Mouse (Mus musculus) MEL (cell line): ENCODE results near the gene Minos1. TPM values are rescaled to one million over a fixed set of nuclear protein-coding genes. Genes with fewer than 3 reads are reported as not detected.

Experiments used
- DNase-seq: peaks from one replicate; pipeline ENCODE4 v3.0.0; 2011; ENCODE audit warnings: low read depth, low spot score
- H3K27ac ChIP-seq: 2 replicates; pipeline ENCODE4 v1.5.1; 2012; ENCODE audit warnings: low read depth, mild to moderate bottlenecking, control low read depth, low read length, moderate library complexity; ENCODE audit not compliant: control insufficient read depth
- H3K27me3 ChIP-seq, 2 experiments: fragments of 150-350 bp in 1 of 2; sonication (generic) in 1 of 2; 2 replicates each; pipeline ENCODE4 v1.6.1; 2012; ENCODE audit warnings: low read length in 2 of 2, mild to moderate bottlenecking in 2 of 2, improper control_type of control experiment in 1 of 2, moderate library complexity in 1 of 2; ENCODE audit not compliant: insufficient read depth in 2 of 2, control insufficient read depth in 1 of 2
- H3K36me3 ChIP-seq, 2 experiments: 2 replicates each; pipeline ENCODE4 v1.6.1; 2012 to 2014; ENCODE audit warnings: low read length in 2 of 2, improper control_type of control experiment in 1 of 2, inconsistent platforms in 1 of 2, mild to moderate bottlenecking in 1 of 2; ENCODE audit not compliant: insufficient read depth in 2 of 2, control insufficient read depth in 1 of 2
- H3K4me1 ChIP-seq, 2 experiments: fragments of 150-350 bp in 1 of 2; sonication (generic) in 1 of 2; 2 replicates each; pipeline ENCODE4 v1.6.1; 2012; ENCODE audit warnings: low read length in 2 of 2, improper control_type of control experiment in 1 of 2, mild to moderate bottlenecking in 1 of 2; ENCODE audit not compliant: insufficient read depth in 2 of 2, control insufficient read depth in 1 of 2
- H3K4me3 ChIP-seq, 2 experiments: fragments of 150-350 bp in 1 of 2; sonication (generic) in 1 of 2; 2 replicates each; pipeline ENCODE4 v1.5.1; 2012; ENCODE audit warnings: low read depth in 2 of 2, low read length in 2 of 2, mild to moderate bottlenecking in 2 of 2, moderate library complexity in 2 of 2, control low read depth in 1 of 2, improper control_type of control experiment in 1 of 2; ENCODE audit not compliant: control insufficient read depth in 1 of 2, insufficient read depth in 1 of 2
- H3K79me2 ChIP-seq: 2 replicates; pipeline ENCODE4 v1.6.1; 2012; ENCODE audit warnings: mild to moderate bottlenecking, low read length, moderate library complexity; ENCODE audit not compliant: control insufficient read depth, poor library complexity, insufficient read depth
- H3K9ac ChIP-seq: 2 replicates; pipeline ENCODE4 v1.6.1; 2012; ENCODE audit warnings: low read depth, mild to moderate bottlenecking, control low read depth, low read length, moderate library complexity; ENCODE audit not compliant: control insufficient read depth, poor library complexity, severe bottlenecking
- H3K9me3 ChIP-seq: fragments of 150-350 bp; sonication (generic); replicated peaks from 2 replicates; pipeline ENCODE4 v1.6.1; 2012; ENCODE audit warnings: mild to moderate bottlenecking, low read length, improper control_type of control experiment, moderate library complexity; ENCODE audit not compliant: insufficient read depth
- BHLHE40 ChIP-seq: IDR thresholded peaks from 2 replicates; pipeline ENCODE4 v1.6.1; 2012; ENCODE audit warnings: low read depth, mild to moderate bottlenecking, inconsistent platforms, low read length, improper control_type of control experiment, borderline replicate concordance
- CTCF ChIP-seq, 3 experiments: IDR thresholded peaks in 2 of 3; conservative IDR thresholded peaks in 1 of 3; 2 replicates each; pipeline ENCODE4 v1.5.1; 2011 to 2012; ENCODE audit warnings: low read length in 3 of 3, low read depth in 2 of 3, mild to moderate bottlenecking in 2 of 3, improper control_type of control experiment in 1 of 3, inconsistent platforms in 1 of 3, mixed read lengths in 1 of 3, moderate library complexity in 1 of 3; ENCODE audit not compliant: control insufficient read depth in 1 of 3, insufficient read depth in 1 of 3, poor library complexity in 1 of 3, severe bottlenecking in 1 of 3
- E2F4 ChIP-seq: IDR thresholded peaks from 2 replicates; pipeline ENCODE4 v1.6.1; 2011; ENCODE audit warnings: low read depth, low read length, improper control_type of control experiment, borderline replicate concordance
- ELF1 ChIP-seq: IDR thresholded peaks from 2 replicates; pipeline ENCODE4 v1.6.1; 2014; ENCODE audit warnings: low read depth, mild to moderate bottlenecking, inconsistent platforms, low read length, improper control_type of control experiment, moderate library complexity
- EP300 ChIP-seq, 2 experiments: IDR thresholded peaks; 2 replicates each; pipeline ENCODE4 v1.6.1; 2011; ENCODE audit warnings: improper control_type of control experiment in 2 of 2, low read length in 2 of 2, low read depth in 1 of 2, mild to moderate bottlenecking in 1 of 2
- GABPA ChIP-seq: IDR thresholded peaks from 2 replicates; pipeline ENCODE4 v1.6.1; 2012; ENCODE audit warnings: low read depth, mild to moderate bottlenecking, inconsistent platforms, low read length, improper control_type of control experiment, moderate library complexity
- MAFK ChIP-seq: IDR thresholded peaks from 2 replicates; pipeline ENCODE4 v1.6.1; 2011; ENCODE audit warnings: low read depth, mild to moderate bottlenecking, low read length, improper control_type of control experiment, borderline replicate concordance
- MAX ChIP-seq: IDR thresholded peaks from 2 replicates; pipeline ENCODE4 v1.6.1; 2011; ENCODE audit warnings: low read length, improper control_type of control experiment
- MEF2A ChIP-seq: IDR thresholded peaks from 2 replicates; pipeline ENCODE4 v1.6.1; 2014; ENCODE audit warnings: low read depth, mild to moderate bottlenecking, inconsistent platforms, low read length, improper control_type of control experiment; ENCODE audit not compliant: poor library complexity, insufficient replicate concordance, severe bottlenecking; ENCODE audit errors: extremely low read depth
- MXI1 ChIP-seq: IDR thresholded peaks from 2 replicates; pipeline ENCODE4 v1.6.1; 2011; ENCODE audit warnings: mild to moderate bottlenecking, low read depth, low read length, improper control_type of control experiment
- NELFE ChIP-seq: IDR thresholded peaks from 2 replicates; pipeline ENCODE4 v1.6.1; 2011; ENCODE audit warnings: low read depth, low read length, improper control_type of control experiment
- SMC3 ChIP-seq: IDR thresholded peaks from 2 replicates; pipeline ENCODE4 v1.6.1; 2011; ENCODE audit warnings: low read depth, low read length, improper control_type of control experiment
- TBP ChIP-seq: IDR thresholded peaks from 2 replicates; pipeline ENCODE4 v1.8.0; 2011; ENCODE audit warnings: low read depth, low read length, improper control_type of control experiment
- USF2 ChIP-seq, 2 experiments: IDR thresholded peaks; 2 replicates each; pipeline ENCODE4 v1.6.1; 2011 to 2012; ENCODE audit warnings: improper control_type of control experiment in 2 of 2, low read length in 2 of 2, borderline replicate concordance in 1 of 2, inconsistent platforms in 1 of 2, low read depth in 1 of 2, mild to moderate bottlenecking in 1 of 2; ENCODE audit not compliant: insufficient read depth in 1 of 2
- ZC3H11A ChIP-seq: IDR thresholded peaks from 2 replicates; pipeline ENCODE4 v1.6.1; 2012; ENCODE audit warnings: low read depth, mild to moderate bottlenecking, inconsistent platforms, low read length, improper control_type of control experiment
- ZNF384 ChIP-seq: IDR thresholded peaks from 2 replicates; pipeline ENCODE4 v1.6.1; 2012; ENCODE audit warnings: low read depth, mild to moderate bottlenecking, inconsistent platforms, low read length, improper control_type of control experiment
- polyA plus RNA-seq, 2 experiments: library from polyadenylated mRNA; stranded (reverse) in 1 of 2; unstranded in 1 of 2; fragments of >175 nt in 1 of 2; fragments of >200 nt in 1 of 2; gene quantifications; 2 replicates each; pipeline versions ENCODE4 v1.2.1 to v1.2.4; 2012; ENCODE audit warnings: low replicate concordance in 2 of 2, low read depth in 1 of 2; ENCODE audit not compliant: insufficient read length in 2 of 2, insufficient read depth in 1 of 2, missing spikeins in 1 of 2
- total RNA-seq: library from RNA; depleted of rRNA; stranded (reverse); fragments of 300-350 nt; gene quantifications from 2 replicates; pipeline ENCODE4 v1.2.3, GENCODE M21; 2012

The Minos1 gene
- total and polyA plus RNA-seq, 3 experiments = 163 to 401 TPM; not detected in 1

DNA sequence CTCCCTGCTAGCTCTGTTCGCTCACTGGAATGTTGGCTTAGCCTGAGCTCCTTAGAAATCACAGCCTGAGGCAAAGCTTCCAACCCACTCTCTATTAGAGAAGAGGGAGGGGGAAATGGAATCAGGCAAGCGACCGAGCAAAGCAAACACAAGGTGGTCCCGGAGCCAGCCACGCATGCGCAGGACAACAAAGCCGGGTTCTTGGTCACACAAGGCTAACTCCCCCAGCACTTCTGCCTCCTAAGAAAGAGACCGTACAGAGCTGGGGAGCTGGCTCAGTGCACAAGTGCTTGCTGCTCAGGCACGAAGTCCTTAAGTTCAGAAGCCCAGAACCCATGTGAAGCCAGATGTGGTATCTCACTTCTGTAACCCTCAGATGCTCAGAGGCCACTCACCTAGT, 12.1 kb upstream of the Minos1 start:
- TF ChIP-seq SMC3 (no peak), GABPA (no peak), USF2 (IDR thresholded peaks at IDR 0.05; ENCODE audit: borderline replicate concordance in 1 of 2, insufficient read depth in 1 of 2, low read depth in 1 of 2, low read length in 2 of 2) (no peak), MAX (no peak), E2F4 (no peak), NELFE (no peak), ZNF384 (no peak), CTCF (IDR thresholded peaks at IDR 0.05 in 2 of 3, conservative IDR thresholded peaks at IDR 0.05 in 1 of 3; ENCODE audit: control insufficient read depth in 1 of 3, insufficient read depth in 1 of 3, low read depth in 2 of 3, low read length in 3 of 3, poor library complexity in 1 of 3, severe bottlenecking in 1 of 3) (no peak), ELF1 (no peak), TBP (no peak), MAFK (no peak), EP300 (IDR thresholded peaks at IDR 0.05; ENCODE audit: low read depth in 1 of 2, low read length in 2 of 2) (no peak), BHLHE40 (no peak)
- TF ChIP-seq, all 39 proteins: peak for 0
- DNase-seq = no peak
- no peaks in the 10 kb centered on the region for H3K27me3 ChIP-seq
- H3K79me2 ChIP-seq = no peaks in the 10 kb centered on the region
- no peak overlapping the region for H3K9ac ChIP-seq
- no peaks in the 10 kb centered on the region for H3K9me3 ChIP-seq
- H3K36me3 ChIP-seq = no peaks in the 10 kb centered on the region
- no peak overlapping the region for H3K4me3 ChIP-seq
- no peak overlapping the region for H3K27ac ChIP-seq
- no peaks in the 10 kb centered on the region for H3K4me1 ChIP-seq

DNA sequence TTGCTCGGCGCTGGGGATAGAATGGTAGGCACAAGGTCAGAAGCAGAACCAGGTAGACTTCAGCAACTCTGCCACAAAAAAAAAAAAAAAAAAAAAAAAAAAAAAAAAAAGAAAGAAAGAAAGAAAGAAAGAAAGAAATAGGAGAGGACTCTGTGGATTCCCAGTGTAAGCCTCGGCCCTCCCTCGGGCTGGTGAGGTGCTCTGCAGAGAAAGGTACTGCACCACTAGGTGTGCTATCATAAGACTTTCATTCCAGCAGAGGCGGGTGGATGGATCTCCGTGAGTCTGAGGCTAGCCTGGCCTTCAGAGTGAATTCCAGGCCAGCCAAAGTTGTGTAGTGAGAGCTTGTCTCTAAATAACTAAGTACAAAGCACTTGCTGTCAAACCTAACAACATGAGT, 10.9 kb upstream of the Minos1 start:
- no peaks in the 10 kb centered on the region for H3K79me2 ChIP-seq
- TF ChIP-seq MEF2A (no peak), MXI1 (no peak), EP300 (IDR thresholded peaks at IDR 0.05; ENCODE audit: low read depth in 1 of 2, low read length in 2 of 2) (no peak), ZC3H11A (no peak)

More for the DNA sequence above, 10.9 kb upstream of the Minos1 start:
- DNase-seq = no peak
- H3K4me1 ChIP-seq = no peaks in the 10 kb centered on the region
- H3K4me3 ChIP-seq = no peak overlapping the region
- H3K9ac ChIP-seq = no peak overlapping the region
- H3K9me3 ChIP-seq = no peaks in the 10 kb centered on the region
- no peak overlapping the region for H3K27ac ChIP-seq
- no peaks in the 10 kb centered on the region for H3K36me3 ChIP-seq
- no peaks in the 10 kb centered on the region for H3K27me3 ChIP-seq
